Mouse (Mus musculus) left cerebral cortex, postnatal 10 days (tissue): ENCODE results near the gene Tbx3. TPM values are rescaled to one million over a fixed set of nuclear protein-coding genes. Genes with fewer than 3 reads are reported as not detected.

ENCODE experiments used
- total RNA-seq, 2 experiments: library from RNA; stranded (reverse); gene quantifications; 2 replicates each; pipeline ENCODE4 v1.2.3; 2021

Tbx3 gene
- total RNA-seq, 2 experiments from 2014 or later = 3.0 to 5.1 TPM

Other genes starting within 250 kb of the Tbx3 start
- not detected for gene Tbx5, start 162.0 kb downstream of the Tbx3 start, total RNA-seq